8 mouse cellular contexts compared by ENCODE assay signal in genomic region chr8:118518030-118518741, GRCm38 (mm10).
A peak's percentile ranks its signal among the peaks of the same experiment; 100 is the strongest.
DNase-seq lines count a peak whose midpoint lies in the region; ATAC-seq and TF ChIP-seq lines count a peak whose summit lies in the region.

No protein-coding gene starts in this region.

- peak; percentile 53 for TF ChIP-seq EP300 in lung, postnatal 0 days (IDR thresholded peaks at IDR 0.05)
- no peak for TF ChIP-seq EP300 in liver, postnatal 0 days (IDR thresholded peaks at IDR 0.05; ENCODE audit: low read depth)

- no peaks in the 10 kb centered on the region for H3K9me3 ChIP-seq in lung, postnatal 0 days (ENCODE audit: low read length)
- H3K9me3 ChIP-seq in embryonic facial prominence, embryonic 14.5 days (ENCODE audit: control insufficient read depth, low read length), result no peaks in the 10 kb centered on the region
- H3K9me3 ChIP-seq in heart, embryonic 15.5 days (replicated peaks), result no peaks in the 10 kb centered on the region
- no peaks in the 10 kb centered on the region for H3K9me3 ChIP-seq in midbrain, embryonic 14.5 days (ENCODE audit: control insufficient read depth, low read length)
- H3K9me3 ChIP-seq in liver, postnatal 0 days (ENCODE audit: low read length), result no peaks in the 10 kb centered on the region

- no peaks in the 10 kb centered on the region for H3K4me1 ChIP-seq in lung, postnatal 0 days (ENCODE audit: insufficient read depth, low read depth, low read length)
- H3K4me1 ChIP-seq in embryonic facial prominence, embryonic 14.5 days (ENCODE audit: control insufficient read depth, insufficient read depth, low read length), result peaks cover 15% of the 10 kb centered on the region
- H3K4me1 ChIP-seq in heart, embryonic 15.5 days (replicated peaks), result peaks cover 19% of the 10 kb centered on the region
- peaks cover 2% of the 10 kb centered on the region; the same call in 1 of the 2 replicates for H3K4me1 ChIP-seq in midbrain, embryonic 14.5 days (ENCODE audit: control insufficient read depth, insufficient read depth, low read length)
- no peaks in the 10 kb centered on the region for H3K4me1 ChIP-seq in liver, postnatal 0 days (ENCODE audit: insufficient read depth)

- H3K27ac ChIP-seq in lung, postnatal 0 days (ENCODE audit: low read length), result no peak overlapping the region
- peak overlapping the region; percentile 52; the same call in 1 of the 2 replicates for H3K27ac ChIP-seq in embryonic facial prominence, embryonic 14.5 days (replicated peaks; ENCODE audit: low read depth, low read length)
- H3K27ac ChIP-seq in heart, embryonic 15.5 days, result peak overlapping the region; percentile 69
- H3K27ac ChIP-seq in midbrain, embryonic 14.5 days (replicated peaks; ENCODE audit: low read depth, low read length), result no peak overlapping the region
- H3K27ac ChIP-seq in liver, postnatal 0 days (ENCODE audit: low read depth), result no peak overlapping the region

- no peak overlapping the region for H3K4me2 ChIP-seq in lung, postnatal 0 days (replicated peaks; ENCODE audit: low read depth, low read length)
- 0 out of 2 replicates have a peak overlapping the region, but pooled peaks have one; percentile 12 for H3K4me2 ChIP-seq in embryonic facial prominence, embryonic 14.5 days (ENCODE audit: low read depth, low read length)
- H3K4me2 ChIP-seq in heart, embryonic 15.5 days, result peak overlapping the region; percentile 31
- H3K4me2 ChIP-seq in midbrain, embryonic 14.5 days (ENCODE audit: low read length), result no peak overlapping the region
- H3K4me2 ChIP-seq in liver, postnatal 0 days (ENCODE audit: low read depth, low read length), result no peak overlapping the region

- peak; percentile 42 for DNase-seq in lung, postnatal 0 days (ENCODE audit: low spot score)
- DNase-seq in lung, postnatal 36 days, result no peak
- peak; percentile 86 for DNase-seq in embryonic facial prominence, embryonic 14.5 days (ENCODE audit: low spot score)
- DNase-seq in left cerebral cortex, postnatal 36 days (ENCODE audit: low spot score in 2 of 2), result peak; percentile 49 to 59
- DNase-seq in ovary, postnatal 10 days (ENCODE audit: low spot score), result no peak
- DNase-seq in midbrain, embryonic 14.5 days, result no peak
- no peak for DNase-seq in liver, postnatal 0 days

- no peak overlapping the region for H3K4me3 ChIP-seq in lung, postnatal 0 days (ENCODE audit: low read depth, low read length)
- no peak overlapping the region for H3K4me3 ChIP-seq in embryonic facial prominence, embryonic 14.5 days (ENCODE audit: low read depth, low read length)
- H3K4me3 ChIP-seq in heart, embryonic 15.5 days, result no peak overlapping the region
- no peak overlapping the region for H3K4me3 ChIP-seq in midbrain, embryonic 14.5 days (replicated peaks; ENCODE audit: low read depth, low read length)
- no peak overlapping the region for H3K4me3 ChIP-seq in liver, postnatal 0 days (ENCODE audit: low read depth, low read length)

- TF ChIP-seq CTCF in lung, postnatal 0 days (IDR thresholded peaks at IDR 0.05), result no peak
- TF ChIP-seq CTCF in liver, postnatal 0 days (IDR thresholded peaks at IDR 0.05; ENCODE audit: low read depth), result no peak

- ATAC-seq in lung, postnatal 0 days, result peak; percentile 65
- no peak for ATAC-seq in embryonic facial prominence, embryonic 14.5 days (ENCODE audit: low read depth)
- 0 out of 2 replicates have a peak, but pooled peaks have one; percentile 47 for ATAC-seq in heart, embryonic 15.5 days (replicated peaks; ENCODE audit: insufficient number of reproducible peaks, insufficient read depth, low FRiP score, low read depth)
- ATAC-seq in midbrain, embryonic 14.5 days (ENCODE audit: low FRiP score, low TSS enrichment), result no peak
- ATAC-seq in liver, postnatal 0 days, result no peak

- no peak overlapping the region for H3K9ac ChIP-seq in lung, postnatal 0 days (replicated peaks; ENCODE audit: low read depth)
- H3K9ac ChIP-seq in embryonic facial prominence, embryonic 14.5 days (ENCODE audit: low read depth, low read length), result no peak overlapping the region
- H3K9ac ChIP-seq in heart, embryonic 15.5 days, result no peak overlapping the region
- no peak overlapping the region for H3K9ac ChIP-seq in midbrain, embryonic 14.5 days (replicated peaks; ENCODE audit: low read length)
- H3K9ac ChIP-seq in liver, postnatal 0 days (replicated peaks), result no peak overlapping the region

- no peaks in the 10 kb centered on the region for H3K36me3 ChIP-seq in lung, postnatal 0 days (ENCODE audit: insufficient read depth, low read length)
- H3K36me3 ChIP-seq in embryonic facial prominence, embryonic 14.5 days (ENCODE audit: control insufficient read depth, insufficient read depth, low read length), result no peaks in the 10 kb centered on the region
- no peaks in the 10 kb centered on the region for H3K36me3 ChIP-seq in heart, embryonic 15.5 days
- no peaks in the 10 kb centered on the region for H3K36me3 ChIP-seq in midbrain, embryonic 14.5 days (ENCODE audit: control insufficient read depth, insufficient read depth, low read length)
- H3K36me3 ChIP-seq in liver, postnatal 0 days (replicated peaks; ENCODE audit: insufficient read depth, low read length), result no peaks in the 10 kb centered on the region

- 27% methylated on average over 13 of the region's 13 CpGs for WGBS in lung, postnatal 0 days
- 47% methylated on average over 13 of the region's 13 CpGs for WGBS in embryonic facial prominence, embryonic 14.5 days
- 46% methylated on average over 13 of the region's 13 CpGs for WGBS in heart, embryonic 15.5 days
- 73% methylated on average over 13 of the region's 13 CpGs for WGBS in midbrain, embryonic 14.5 days
- WGBS in liver, postnatal 0 days (ENCODE audit: insufficient replicate concordance), result 58% methylated on average over 13 of the region's 13 CpGs

- no peaks in the 10 kb centered on the region for H3K27me3 ChIP-seq in lung, postnatal 0 days (replicated peaks; ENCODE audit: insufficient read depth, low read length)
- no peaks in the 10 kb centered on the region for H3K27me3 ChIP-seq in embryonic facial prominence, embryonic 14.5 days (replicated peaks; ENCODE audit: control insufficient read depth, insufficient read depth, low read length)
- H3K27me3 ChIP-seq in heart, embryonic 15.5 days, result no peaks in the 10 kb centered on the region
- H3K27me3 ChIP-seq in midbrain, embryonic 14.5 days (ENCODE audit: control insufficient read depth, insufficient read depth, low read length), result no peaks in the 10 kb centered on the region
- no peaks in the 10 kb centered on the region for H3K27me3 ChIP-seq in liver, postnatal 0 days (ENCODE audit: insufficient read depth, low read length)

- intact Hi-C loops in left cerebral cortex, postnatal 36 days (cut with DNase I), result no loop called here

Comparison
In these comparisons a context has a peak if more than half of its experiments do, and no peak if none do; other contexts are left out.
1. DNase-seq: peak in lung, postnatal 0 days (single experiment), embryonic facial prominence, embryonic 14.5 days (single experiment) and left cerebral cortex, postnatal 36 days (2 of 2); none in lung, postnatal 36 days (single experiment), ovary, postnatal 10 days (single experiment), midbrain, embryonic 14.5 days (single experiment) and liver, postnatal 0 days (single experiment).
2. ATAC-seq: peak in lung, postnatal 0 days (single experiment) and heart, embryonic 15.5 days (single experiment); none in embryonic facial prominence, embryonic 14.5 days (single experiment), midbrain, embryonic 14.5 days (single experiment) and liver, postnatal 0 days (single experiment).
3. H3K27ac ChIP-seq: peak in embryonic facial prominence, embryonic 14.5 days (single experiment) and heart, embryonic 15.5 days (single experiment); none in lung, postnatal 0 days (single experiment), midbrain, embryonic 14.5 days (single experiment) and liver, postnatal 0 days (single experiment).
4. H3K4me2 ChIP-seq: peak in embryonic facial prominence, embryonic 14.5 days (single experiment) and heart, embryonic 15.5 days (single experiment); none in lung, postnatal 0 days (single experiment), midbrain, embryonic 14.5 days (single experiment) and liver, postnatal 0 days (single experiment).